Mouse (Mus musculus) brain, embryonic 14.5 days (tissue): ENCODE data around the gene Slain2. TPM values are rescaled to one million over a fixed set of nuclear protein-coding genes. Genes with fewer than 3 reads are reported as not detected.
A peak's percentile ranks its signal among the peaks of the same experiment; 100 is the strongest.
"Not testable (repeated sequence)": the region's sequence is repeated elsewhere in the genome, so short reads cannot be mapped to it uniquely, and the experiment has no call there.

Experiments used
- DNase-seq: peaks from one replicate; pipeline ENCODE4 v3.0.0-alpha.2; 2011; ENCODE audit warnings: low read depth
- CTCF ChIP-seq: fragments of 200-500 bp; IDR thresholded peaks from 2 replicates; pipeline ENCODE4 v1.5.1; 2012; ENCODE audit warnings: inconsistent platforms, mild to moderate bottlenecking, moderate library complexity, borderline replicate concordance; ENCODE audit not compliant: insufficient read depth, insufficient read length; ENCODE audit errors: extremely low read depth
- POLR2A ChIP-seq: fragments of 200-500 bp; IDR thresholded peaks from 2 replicates; pipeline ENCODE4 v1.6.1; 2012; ENCODE audit warnings: mild to moderate bottlenecking, inconsistent platforms, borderline replicate concordance; ENCODE audit not compliant: poor library complexity, insufficient read depth, insufficient read length, severe bottlenecking; ENCODE audit errors: extremely low read depth
- polyA plus RNA-seq: library from polyadenylated mRNA; depleted of rRNA; stranded (reverse); fragments of >200 nt; gene quantifications from 2 replicates; pipeline ENCODE4 v1.2.3, GENCODE M21; 2012

The Slain2 gene
- polyA plus RNA-seq, 1 experiment, result 31.0 TPM

- DNase-seq, result peak; percentile 2
- TF ChIP-seq CTCF, result no peak
- no peak for TF ChIP-seq POLR2A
Measured at GRCm38 (mm10) chr5:72922796-72923195, 8.7 kb downstream of the Slain2 start.

DNA sequence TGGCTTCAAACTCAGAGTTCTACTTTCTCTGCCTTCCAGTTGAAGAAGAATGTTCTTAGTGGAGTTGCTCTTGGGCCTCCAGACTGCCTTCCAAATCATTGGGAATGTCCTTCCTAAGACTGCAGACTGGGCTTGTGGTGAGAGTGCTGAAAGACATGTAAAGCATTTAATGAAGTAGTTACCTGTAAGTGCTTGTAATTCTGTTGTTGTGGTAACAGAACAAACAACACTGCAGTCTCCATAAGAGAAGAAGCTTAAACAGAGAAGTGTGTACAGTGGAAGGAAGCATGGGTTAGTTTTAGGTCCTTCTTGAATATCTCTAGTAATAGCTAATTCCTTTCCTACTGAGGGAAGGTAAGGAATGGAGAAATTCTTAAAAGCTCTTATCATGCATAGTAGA, 13.0 kb downstream of the Slain2 start:
- no peak for DNase-seq
- TF ChIP-seq POLR2A, result no peak
- TF ChIP-seq CTCF, result no peak

DNA sequence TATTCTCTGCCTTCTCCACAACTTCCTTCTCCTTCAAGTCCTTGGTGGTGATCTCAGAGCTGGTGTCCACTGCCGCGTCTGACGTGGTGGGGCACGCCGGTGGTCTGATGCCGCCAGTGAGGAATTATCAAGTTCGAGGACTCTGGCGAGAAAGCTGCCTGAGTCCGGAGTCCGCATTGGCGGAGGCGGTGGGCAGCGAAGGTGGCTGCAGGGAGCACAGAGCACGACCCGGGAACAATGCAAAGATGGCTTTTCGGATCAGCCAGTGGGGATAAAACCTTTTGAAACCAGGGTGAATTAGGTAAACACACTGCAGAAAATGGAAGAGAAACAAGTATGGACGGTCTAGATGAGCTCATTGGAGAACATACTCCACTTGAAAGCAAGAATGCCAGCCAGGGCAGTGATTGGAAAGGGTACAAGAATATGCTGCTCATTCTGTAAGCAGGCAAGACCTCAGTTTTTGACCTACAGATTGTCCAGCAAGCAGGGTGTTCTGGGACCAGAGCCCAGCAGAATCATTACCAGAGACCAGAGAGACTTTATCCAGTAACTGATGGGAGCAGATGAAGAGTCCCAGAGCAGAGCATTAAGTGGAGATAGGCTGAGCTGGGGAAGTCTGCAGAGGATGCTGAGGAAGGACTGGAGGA, 19.0 kb downstream of the Slain2 start:
- TF ChIP-seq POLR2A (no peak), CTCF (no peak)
- no peak for DNase-seq

GRCm38 (mm10) chr5:72938421-72938820, 24.3 kb downstream of the Slain2 start:
- not testable (repeated sequence) for DNase-seq

DNA sequence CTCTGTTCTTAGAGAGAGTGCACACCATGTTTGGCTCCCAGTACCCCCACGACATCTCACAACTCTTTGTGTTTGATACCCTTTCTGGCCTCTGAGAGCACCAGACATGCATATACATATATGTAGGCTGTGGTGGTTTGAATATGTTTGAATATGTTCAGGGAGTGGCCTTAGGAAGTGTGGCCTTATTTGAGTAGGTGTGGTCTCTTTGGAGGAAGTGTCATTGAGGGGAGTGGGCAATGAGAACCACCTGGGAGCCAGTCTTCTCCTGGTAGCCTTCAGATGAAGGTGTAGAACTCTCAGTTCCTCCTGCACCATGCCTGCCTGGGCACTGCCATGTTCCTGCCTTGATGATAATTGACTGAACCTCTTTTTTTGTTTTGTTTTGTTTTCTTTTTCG, 25.2 kb downstream of the Slain2 start:
- no peak for DNase-seq
- TF ChIP-seq POLR2A, result no peak
- no peak for TF ChIP-seq CTCF

DNA sequence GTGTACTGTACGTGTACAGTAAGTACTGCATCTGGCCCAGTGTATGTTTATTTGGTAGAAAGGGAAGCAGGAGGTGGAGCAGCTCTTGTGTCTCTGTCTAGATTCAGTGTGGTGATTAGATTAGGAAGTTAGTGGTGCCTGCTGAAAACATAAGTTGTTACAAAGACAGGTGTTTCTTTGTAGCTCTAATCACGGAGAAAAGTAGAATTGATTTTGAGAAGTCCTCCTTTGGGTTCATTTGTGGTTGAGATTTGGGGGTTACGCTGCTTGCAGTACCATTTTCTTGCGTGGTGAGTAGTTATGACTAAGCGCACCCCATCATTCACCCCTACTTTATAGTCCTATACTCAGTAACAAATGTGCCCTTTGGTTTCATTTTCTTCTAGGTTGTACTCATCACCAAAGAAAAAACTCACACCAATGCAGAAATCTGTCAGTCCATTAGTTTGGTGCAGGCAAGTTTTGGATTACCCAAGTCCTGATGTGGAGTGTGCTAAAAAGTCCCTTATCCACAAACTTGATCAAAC, 26.9 kb downstream of the Slain2 start:
- TF ChIP-seq CTCF (no peak), POLR2A (no peak)
- no peak for DNase-seq

DNA sequence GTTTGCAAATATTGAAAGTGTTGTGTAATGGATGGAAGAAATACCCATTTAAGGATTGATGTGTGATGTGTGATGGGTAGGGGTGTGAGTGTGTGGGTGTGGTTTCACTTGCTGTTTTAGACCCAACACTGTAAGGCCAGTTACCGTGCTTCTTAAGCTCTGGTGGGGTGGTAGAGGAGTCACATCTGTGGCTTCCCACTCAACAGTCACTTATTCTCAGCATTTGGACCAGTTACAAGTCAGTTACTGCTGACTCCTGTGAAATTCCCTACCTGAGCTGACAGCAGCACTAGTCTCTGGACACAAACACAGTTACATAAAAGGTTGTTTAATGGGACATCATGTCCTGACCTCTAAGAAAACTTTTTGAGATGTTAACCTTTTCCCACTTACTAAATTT, 34.0 kb downstream of the Slain2 start:
- DNase-seq, result no peak
- no peak for TF ChIP-seq POLR2A
- TF ChIP-seq CTCF, result no peak

DNA sequence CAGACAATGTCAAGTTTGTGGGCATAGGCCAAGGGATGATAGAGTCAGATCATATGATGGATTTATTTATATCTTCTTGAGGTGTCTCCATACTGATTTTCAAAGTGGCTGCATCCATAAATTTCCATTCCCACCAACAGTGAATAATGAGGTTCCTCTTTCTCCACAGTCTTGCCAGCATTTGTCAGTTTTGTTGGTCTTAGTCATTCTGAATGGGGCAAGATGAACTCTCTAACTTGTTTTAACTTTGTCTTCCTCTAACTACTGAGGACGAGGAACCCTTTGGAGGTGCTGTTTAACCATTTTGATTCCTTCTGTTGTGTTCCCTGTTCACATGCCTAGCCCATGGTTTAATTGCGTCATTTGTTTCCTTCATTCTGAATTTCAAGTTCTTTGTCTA, 36.1 kb downstream of the Slain2 start:
- TF ChIP-seq POLR2A, result no peak
- TF ChIP-seq CTCF, result no peak
- no peak for DNase-seq

GRCm38 (mm10) chr5:72953996-72954604, 40.0 kb downstream of the Slain2 start:
- DNase-seq, result no peak
- TF ChIP-seq POLR2A, result no peak
- no peak for TF ChIP-seq CTCF

GRCm38 (mm10) chr5:72957281-72957680, 43.2 kb downstream of the Slain2 start:
- TF ChIP-seq CTCF (no peak), POLR2A (no peak)
- DNase-seq, result no peak

- DNase-seq, result no peak
Measured at GRCm38 (mm10) chr5:72960096-72960495, 46.0 kb downstream of the Slain2 start.

GRCm38 (mm10) chr5:72965706-72966105, 51.6 kb downstream of the Slain2 start:
- no peak for DNase-seq
- no peak for TF ChIP-seq CTCF
- no peak for TF ChIP-seq POLR2A

More at GRCm38 (mm10) chr5:72960096-72960495, 46.0 kb downstream of the Slain2 start:
- TF ChIP-seq POLR2A, result no peak
- TF ChIP-seq CTCF, result no peak
